Mouse (Mus musculus) gastrocnemius, adult 2 months (tissue): ENCODE data around the gene Glud1. TPM values are rescaled to one million over a fixed set of nuclear protein-coding genes. Genes with fewer than 3 reads are reported as not detected.
"Not testable (repeated sequence)": the region's sequence is repeated elsewhere in the genome, so short reads cannot be mapped to it uniquely, and the experiment has no call there.

Source experiments
- DNase-seq: peaks from one replicate; pipeline ENCODE4 v3.0.0; 2022
- H3K27ac ChIP-seq: fragments of 200-600 bp; 2 replicates; pipeline ENCODE4 v1.8.1; 2022; ENCODE audit warnings: mild to moderate bottlenecking
- H3K4me3 ChIP-seq: fragments of 200-600 bp; 2 replicates; pipeline ENCODE4 v1.8.1; 2022; ENCODE audit warnings: mild to moderate bottlenecking, moderate library complexity
- CTCF ChIP-seq: fragments of 200-600 bp; IDR thresholded peaks from 2 replicates; pipeline ENCODE4 v1.8.1; 2022; ENCODE audit warnings: antibody characterized with exemption, mild to moderate bottlenecking, moderate library complexity
- intact Hi-C: fragments of 180-260 bp; cut with DNase I; formaldehyde crosslinking; loops from one replicate; pipeline ENCODE4 v1.15.1; 2025
- total RNA-seq, 2 experiments: library from RNA; stranded (reverse); gene quantifications; 2 replicates each; pipeline ENCODE4 v1.2.3; 2021

Glud1 gene
- total RNA-seq, 2 experiments from 2014 or later: 112 to 139 TPM

DNA sequence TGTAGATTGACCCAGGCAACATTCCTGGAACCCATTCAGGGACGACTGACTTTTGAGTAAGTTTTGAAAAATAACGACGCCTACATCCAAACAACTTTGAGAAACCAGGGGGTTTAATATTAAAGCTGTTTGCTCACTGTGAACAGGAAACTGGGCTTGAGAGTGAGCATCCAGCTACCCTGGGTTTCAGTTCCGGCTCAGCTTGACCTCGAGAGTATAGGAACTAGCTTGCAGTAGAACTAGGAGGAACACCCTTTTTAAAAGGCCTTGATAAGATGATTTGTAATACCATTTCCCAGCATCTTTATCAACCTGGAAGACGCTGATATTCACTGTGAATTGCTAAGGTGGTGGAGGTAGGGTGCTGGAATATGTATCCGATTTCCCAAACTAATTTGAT is 14.2 kb upstream of the Glud1 start:
- Histone ChIP-seq H3K4me3 (no peak overlapping the region), H3K27ac (peak overlapping the region; percentile 82)
- intact Hi-C loops: no loop called here
- no peak for TF ChIP-seq CTCF
- DNase-seq: no peak

GRCm38 (mm10) chr14:34297038-34297437 is 13.5 kb upstream of the Glud1 start:
- no peak for TF ChIP-seq CTCF

DNA sequence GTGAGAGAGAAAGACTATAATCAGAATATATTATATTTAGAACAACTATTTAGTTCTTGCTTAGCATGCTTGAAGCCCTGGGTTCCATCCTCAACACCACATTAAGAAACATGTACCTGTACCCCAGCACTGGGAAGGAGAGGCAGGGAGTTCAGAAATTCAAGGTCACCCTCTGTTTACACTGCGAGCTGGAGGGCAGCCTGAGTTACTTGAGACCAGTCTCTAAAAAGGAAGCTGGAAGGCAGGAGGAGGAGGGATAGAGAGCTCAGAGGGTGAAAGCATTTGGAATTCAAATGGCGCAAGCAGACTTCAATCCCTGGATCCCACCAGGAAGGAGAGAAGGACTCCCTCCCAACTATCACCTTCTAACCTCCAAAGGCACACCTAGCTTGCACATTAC is 12.9 kb upstream of the Glud1 start:
- DNase-seq: peak; percentile 59
- H3K27ac ChIP-seq: peak overlapping the region; percentile 82
- TF ChIP-seq CTCF: no peak
- peak overlapping the region; percentile 32 for H3K4me3 ChIP-seq
- intact Hi-C loops: no loop called here

More at GRCm38 (mm10) chr14:34297038-34297437, 13.5 kb upstream of the Glud1 start:
- peak; percentile 32 for DNase-seq
- intact Hi-C loops: no loop called here
- Histone ChIP-seq H3K4me3 (peak overlapping the region; percentile 32), H3K27ac (peak overlapping the region; percentile 82)

- H3K4me3 ChIP-seq: peak overlapping the region; percentile 29
- no peak for DNase-seq
- no peak for TF ChIP-seq CTCF
- H3K27ac ChIP-seq: peak overlapping the region; percentile 82
- intact Hi-C loops: no loop called here
Observed at GRCm38 (mm10) chr14:34298871-34299700, 11.4 kb upstream of the Glud1 start.

DNA sequence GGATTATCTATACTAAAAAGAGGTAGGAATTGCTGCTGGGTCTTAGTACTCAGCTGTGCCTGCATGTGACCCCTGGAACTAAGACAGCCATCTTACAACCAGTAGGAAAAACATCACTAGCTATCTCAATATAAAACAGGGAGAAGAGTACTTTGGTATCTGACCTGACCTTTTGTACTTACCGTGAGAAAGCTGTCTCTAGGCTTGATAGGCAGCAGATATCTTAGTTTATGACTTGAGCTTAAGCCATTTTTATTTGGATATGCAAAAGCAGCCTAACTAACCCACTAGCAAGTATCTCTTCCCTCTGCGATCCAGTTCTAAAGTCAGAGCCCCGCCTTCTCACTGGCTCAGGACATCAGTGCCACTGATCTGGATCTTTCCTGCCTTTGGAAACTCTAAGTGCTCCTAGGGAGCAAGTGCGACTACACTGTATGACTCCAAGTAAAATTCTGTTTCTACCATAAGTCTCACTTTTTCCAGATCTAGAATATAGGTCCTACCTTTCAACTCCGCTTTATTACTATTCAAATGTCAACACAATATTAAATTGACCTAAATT is 7.8 kb upstream of the Glud1 start:
- Histone ChIP-seq H3K4me3 (no peak overlapping the region), H3K27ac (peak overlapping the region; percentile 51; the same call in 1 of the 2 replicates)
- intact Hi-C loops: no loop called here
- DNase-seq: no peak
- TF ChIP-seq CTCF: no peak

- peak overlapping the region; percentile 51 for H3K27ac ChIP-seq
- no peak for DNase-seq
- no peak overlapping the region for H3K4me3 ChIP-seq
- no peak for TF ChIP-seq CTCF
- intact Hi-C loops: no loop called here
Observed at GRCm38 (mm10) chr14:34303265-34303680, 7.3 kb upstream of the Glud1 start.

DNA sequence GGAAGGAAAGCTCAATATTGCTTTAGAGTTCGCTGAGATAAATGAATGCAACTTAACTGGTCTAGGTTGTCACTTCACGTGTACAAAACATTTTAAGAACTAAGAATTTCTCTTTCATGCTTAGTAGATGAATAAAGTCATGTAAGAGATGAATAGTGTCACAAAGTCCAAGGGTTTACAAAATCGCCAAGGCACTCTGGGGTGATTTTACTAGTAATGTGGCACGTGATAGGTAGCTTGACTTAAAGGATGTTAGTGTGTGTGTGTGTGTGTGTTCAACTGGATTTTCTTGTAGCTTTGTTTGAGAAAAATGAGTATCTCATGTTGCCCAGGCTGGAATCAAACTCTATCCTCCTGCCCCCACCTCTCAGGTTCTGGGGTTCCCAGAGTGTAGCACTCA is 1.3 kb upstream of the Glud1 start:
- TF ChIP-seq CTCF: no peak
- Histone ChIP-seq H3K27ac (peak overlapping the region; percentile 97), H3K4me3 (peak overlapping the region; percentile 88)
- DNase-seq: no peak
- intact Hi-C loops: no loop called here

DNA sequence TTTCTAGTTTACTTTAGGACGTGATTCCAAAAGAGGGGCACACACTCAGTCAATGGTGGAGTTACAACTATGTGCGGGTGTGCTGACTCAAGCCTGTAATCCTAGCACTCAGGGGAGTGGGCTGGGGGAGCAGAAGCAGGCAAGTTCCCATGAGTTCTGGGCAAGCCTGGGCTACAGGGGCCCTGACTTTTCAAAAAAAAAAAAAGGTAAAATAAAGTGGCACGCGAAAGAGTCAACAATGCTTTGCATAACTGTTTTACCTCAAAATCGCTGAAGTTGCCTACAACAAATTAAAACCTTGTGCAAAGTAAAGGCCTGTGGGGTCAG is 657 bp upstream of the Glud1 start:
- Histone ChIP-seq H3K4me3 (peak overlapping the region; percentile 88), H3K27ac (peak overlapping the region; percentile 97)
- DNase-seq: peak; percentile 27
- intact Hi-C loops: loop anchor here (5.0 to 10.0 kb wide), 3 partner anchors 33 to 365 kb away; partner anchors contain the start of gene Wapl
- no peak for TF ChIP-seq CTCF

- intact Hi-C loops: loop anchor here (5.0 to 10.0 kb wide), 3 partner anchors 34 to 364 kb away; partner anchors contain the start of gene Wapl
- no peak for TF ChIP-seq CTCF
- peak overlapping the region; percentile 97 for H3K27ac ChIP-seq
Observed at GRCm38 (mm10) chr14:34311021-34311631, 599 bp downstream of the Glud1 start.

GRCm38 (mm10) chr14:34311691-34312090 is 1.2 kb downstream of the Glud1 start:
- intact Hi-C loops: loop anchor here (5.0 to 10.0 kb wide), 3 partner anchors 34 to 363 kb away; partner anchors contain the start of gene Wapl
- peak; percentile 24 for DNase-seq
- Histone ChIP-seq H3K27ac (peak overlapping the region; percentile 97), H3K4me3 (peak overlapping the region; percentile 88)
- TF ChIP-seq CTCF: no peak

More at GRCm38 (mm10) chr14:34311021-34311631, 599 bp downstream of the Glud1 start:
- peak overlapping the region; percentile 88 for H3K4me3 ChIP-seq
- DNase-seq: peak; percentile 75

GRCm38 (mm10) chr14:34312339-34313048 is 2.0 kb downstream of the Glud1 start:
- no peak for TF ChIP-seq CTCF
- Histone ChIP-seq H3K27ac (peak overlapping the region; percentile 97), H3K4me3 (peak overlapping the region; percentile 88)
- intact Hi-C loops: loop anchor here (5.0 to 10.0 kb wide), 3 partner anchors 35 to 362 kb away; partner anchors contain the start of gene Wapl
- DNase-seq: no peak

DNA sequence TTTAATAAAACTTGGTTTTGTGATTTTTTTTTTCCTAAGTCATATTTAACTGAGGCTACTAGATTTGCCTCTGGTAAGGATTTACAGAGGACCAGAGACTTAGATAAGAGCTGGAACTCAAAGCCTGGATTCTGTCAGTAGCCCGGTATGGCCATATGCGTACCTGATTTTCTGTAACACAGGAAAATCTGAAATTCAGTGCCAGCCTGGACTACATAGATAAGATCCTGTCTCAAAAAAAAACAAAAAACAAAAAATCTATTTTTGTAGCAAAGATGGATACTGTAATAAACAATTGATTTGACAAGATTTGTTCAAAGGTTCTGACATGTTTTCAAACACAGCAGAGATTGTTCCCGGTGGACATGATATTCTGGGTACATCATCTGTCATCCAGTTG is 3.1 kb downstream of the Glud1 start:
- intact Hi-C loops: loop anchor here (5.0 to 10.0 kb wide), 3 partner anchors 36 to 361 kb away; partner anchors contain the start of gene Wapl
- TF ChIP-seq CTCF: no peak
- DNase-seq: no peak
- Histone ChIP-seq H3K27ac (peak overlapping the region; percentile 97; the same call in 1 of the 2 replicates), H3K4me3 (peak overlapping the region; percentile 88)

- DNase-seq, H3K27ac ChIP-seq, H3K4me3 ChIP-seq: not testable (repeated sequence)
- intact Hi-C loops: loop anchor here (5.0 to 10.0 kb wide), 3 partner anchors 37 to 360 kb away; partner anchors contain the start of gene Wapl
Observed at GRCm38 (mm10) chr14:34314383-34314782, 3.9 kb downstream of the Glud1 start.
